Mouse (Mus musculus) adrenal gland, adult (tissue): Measurements from ENCODE around the gene Bpifb6.

Experiments
- DNase-seq, 2 experiments: peaks; one replicate each; pipeline ENCODE4 v3.0.0; 2022 to 2023; ENCODE audit warnings: low spot score in 1 of 2; ENCODE audit not compliant: inconsistent age in 2 of 2

Bpifb6 gene

DNA sequence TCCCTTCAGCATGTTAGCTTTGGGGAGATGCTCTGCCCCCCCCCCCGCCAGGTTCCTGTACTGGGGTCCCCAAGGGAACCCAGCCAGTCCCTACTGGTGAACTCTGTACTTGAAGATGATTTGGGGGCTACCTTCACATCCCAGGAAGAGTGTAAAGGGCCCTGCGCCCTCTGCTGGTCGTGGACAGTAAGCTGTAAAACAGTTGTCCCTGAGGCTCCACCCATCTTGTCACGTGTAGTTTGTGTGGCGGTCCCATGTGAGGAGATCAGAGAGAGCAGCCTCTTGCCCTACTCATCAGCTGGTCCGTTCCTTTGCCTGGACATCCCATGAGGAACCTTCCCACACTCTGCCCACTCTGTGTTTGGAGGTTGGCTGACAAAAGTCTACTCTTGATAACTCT is 53.6 kb downstream of the Bpifb6 start:
- peak; percentile 42 to 75 for DNase-seq
